Mouse (Mus musculus): ENCODE data around the gene M1ap.

M1ap gene

DNA sequence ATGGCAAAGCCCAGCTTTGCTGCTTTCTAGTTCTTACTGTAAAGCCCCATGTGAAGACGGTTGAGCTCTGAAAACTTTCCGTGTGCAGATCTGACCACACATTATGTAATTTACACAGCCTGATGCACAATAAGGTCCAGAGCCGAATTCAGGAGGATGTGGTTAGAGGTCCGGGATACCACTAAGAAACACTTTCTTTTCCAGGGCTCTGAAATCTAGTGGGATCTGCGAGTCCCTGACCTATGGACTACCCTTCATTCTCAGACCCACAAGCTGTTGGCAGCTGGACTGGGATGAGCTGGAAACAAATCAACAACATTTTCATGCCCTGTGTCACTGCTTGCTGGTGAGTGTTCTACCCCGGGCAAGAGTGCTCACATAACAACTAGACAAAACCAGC is 59.4 kb downstream of the M1ap start:
- no peak for DNase-seq (ENCODE audit: low spot score in 2 of 2)

DNA sequence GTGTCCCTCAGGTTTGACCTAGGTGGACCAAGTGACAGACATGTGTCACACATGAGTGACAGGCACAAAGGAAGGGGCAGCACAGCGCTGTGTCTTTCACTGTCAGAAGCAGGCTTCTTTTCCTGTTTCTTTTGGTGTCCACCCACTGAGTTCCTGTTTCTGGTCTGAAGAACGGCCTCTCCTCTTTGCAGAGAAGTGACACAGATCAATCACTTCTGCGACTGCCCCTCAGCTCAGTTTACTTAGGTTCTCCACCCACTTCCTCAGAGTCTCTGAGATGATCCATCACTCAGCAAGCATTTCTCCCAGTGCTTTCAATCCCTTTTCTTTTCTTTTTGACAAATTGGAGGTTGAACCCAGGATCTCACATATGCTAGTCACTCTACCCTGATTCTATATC is 62.0 kb downstream of the M1ap start:
- no peak for DNase-seq (ENCODE audit: low spot score in 2 of 2)

DNA sequence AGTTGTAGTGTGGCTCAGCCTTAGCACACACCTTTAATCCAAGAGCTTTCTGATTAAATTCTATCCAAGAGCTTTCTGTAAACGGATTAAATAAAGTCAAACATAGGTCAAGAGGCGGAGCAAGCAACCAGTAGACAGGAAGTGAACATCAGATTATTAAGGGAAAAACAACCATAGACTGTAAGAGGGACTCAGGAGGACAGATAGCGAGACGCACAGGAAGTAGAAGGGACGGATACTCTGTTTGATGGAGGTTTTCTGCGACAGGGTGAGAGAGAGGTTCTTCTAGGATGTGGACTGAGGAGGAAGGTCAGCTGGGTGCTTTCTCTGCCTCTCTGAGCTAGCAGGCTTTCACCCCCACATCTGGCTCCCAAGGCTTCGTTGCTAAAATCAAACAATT is 63.3 kb downstream of the M1ap start:
- DNase-seq (ENCODE audit: low spot score in 2 of 2), result no peak

DNA sequence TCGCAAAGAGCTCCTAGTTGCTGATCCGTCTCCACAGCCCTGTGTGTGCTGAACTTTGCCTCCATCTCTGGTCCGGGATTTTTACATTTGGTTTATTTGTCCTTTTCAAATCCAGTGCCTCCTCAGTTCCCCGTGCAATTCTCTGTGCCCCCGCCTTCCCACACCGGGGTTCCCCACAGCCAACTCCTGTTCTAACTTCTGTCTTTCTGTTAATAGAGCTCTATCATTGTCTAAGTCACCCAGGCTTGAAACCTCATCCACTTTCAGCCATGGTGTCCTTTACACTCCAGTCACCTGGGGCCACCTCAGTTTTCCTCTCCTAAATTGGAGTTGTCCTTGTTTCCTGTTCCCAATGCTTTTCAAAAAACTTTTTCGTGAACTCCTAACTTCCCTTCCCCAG is 64.6 kb downstream of the M1ap start:
- no peak for DNase-seq (ENCODE audit: low spot score in 2 of 2)

GRCm38 (mm10) chr6:83011756-83012155 is 65.1 kb downstream of the M1ap start:
- no peak for DNase-seq (ENCODE audit: low spot score in 2 of 2)

GRCm38 (mm10) chr6:83013444-83013843 is 66.7 kb downstream of the M1ap start:
- DNase-seq (ENCODE audit: low spot score in 2 of 2), result no peak

DNA sequence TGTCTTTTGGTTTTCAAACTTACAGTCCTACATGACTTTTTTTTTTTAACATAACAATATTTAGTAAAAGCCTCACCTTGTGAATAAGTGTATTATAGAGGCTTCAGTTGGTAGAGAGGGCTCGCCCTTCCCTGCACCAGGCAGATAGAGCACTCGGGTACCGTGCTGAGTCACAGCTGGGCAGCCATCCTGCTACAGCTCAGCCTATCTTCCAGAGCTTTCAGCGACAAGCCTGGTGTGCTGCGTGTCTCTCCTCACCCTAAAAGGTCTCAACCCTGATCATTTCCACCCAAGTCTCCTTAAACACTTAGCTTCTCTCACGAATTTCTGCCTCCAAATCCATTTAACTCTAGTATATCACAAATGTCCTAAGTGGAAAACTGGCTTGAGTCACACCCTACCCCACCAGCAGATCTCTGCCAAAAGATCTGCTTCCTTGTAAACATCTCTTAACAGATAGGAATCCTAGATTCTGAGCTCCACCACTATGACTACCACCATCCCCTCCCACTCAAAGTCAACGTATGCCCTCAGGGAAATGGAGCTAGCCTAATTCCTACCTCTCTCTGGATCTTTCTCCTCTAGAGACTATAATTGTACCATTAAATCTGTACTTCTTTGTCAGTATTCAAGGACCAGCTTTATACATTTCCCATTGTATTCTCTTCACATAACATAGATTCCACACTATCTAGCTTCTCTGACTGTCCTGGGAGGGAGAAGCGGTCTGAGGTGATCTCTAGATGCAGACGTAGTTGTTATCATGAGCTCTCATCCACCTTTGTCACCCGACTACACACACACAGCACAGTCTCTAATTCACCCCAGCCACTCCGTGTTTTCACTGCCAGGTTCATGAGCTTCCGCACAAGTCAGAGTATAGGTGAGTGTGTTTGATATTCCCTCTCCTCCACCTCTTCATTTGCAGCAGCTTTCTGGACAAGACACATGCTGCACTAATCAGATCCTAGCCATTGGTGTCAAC is 68.1 kb downstream of the M1ap start:
- no peak for DNase-seq (ENCODE audit: low spot score in 2 of 2)

DNA sequence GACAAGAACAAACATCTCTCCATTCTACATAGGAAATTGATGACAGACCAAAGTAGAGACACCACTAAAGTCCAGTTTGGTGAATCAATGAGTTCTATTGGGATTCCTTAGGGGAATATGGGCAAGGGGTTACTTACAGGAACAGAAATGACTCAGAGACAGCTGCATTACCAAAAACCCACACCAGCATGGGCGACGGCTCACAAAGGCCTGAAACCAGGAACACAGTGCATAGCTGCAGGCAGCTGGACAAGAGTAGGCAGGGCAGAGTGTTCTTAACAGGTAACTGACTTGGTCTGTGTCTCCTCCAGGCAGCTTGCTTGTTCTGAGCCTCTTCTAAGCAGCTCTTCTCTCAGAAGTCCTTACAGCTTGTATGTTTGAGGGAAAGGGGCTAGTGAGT is 69.0 kb downstream of the M1ap start:
- DNase-seq (ENCODE audit: low spot score in 2 of 2), result no peak

- no peak for DNase-seq (ENCODE audit: low spot score in 2 of 2)
Observed at GRCm38 (mm10) chr6:83017190-83017589, 70.5 kb downstream of the M1ap start.

DNA sequence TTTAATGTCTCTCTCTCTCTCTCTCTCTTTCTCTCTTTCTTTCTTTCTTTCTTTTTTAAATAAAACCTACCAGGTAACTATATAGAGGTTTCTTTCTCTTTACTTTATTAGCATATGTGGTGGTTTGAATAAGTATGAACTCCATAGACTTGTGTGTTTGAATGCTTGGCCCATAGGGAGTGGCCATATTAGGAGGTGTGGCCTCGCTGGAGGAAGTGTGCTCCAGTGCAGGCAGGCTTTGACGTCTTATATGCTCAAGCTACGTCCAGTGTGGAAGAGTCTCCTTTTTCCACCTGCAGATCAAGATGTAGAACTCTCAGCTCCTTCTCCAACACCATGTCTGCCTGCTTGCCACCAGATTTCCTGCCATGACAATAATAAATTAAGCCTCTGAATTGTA is 72.3 kb downstream of the M1ap start:
- no peak for DNase-seq (ENCODE audit: low spot score in 2 of 2)

DNA sequence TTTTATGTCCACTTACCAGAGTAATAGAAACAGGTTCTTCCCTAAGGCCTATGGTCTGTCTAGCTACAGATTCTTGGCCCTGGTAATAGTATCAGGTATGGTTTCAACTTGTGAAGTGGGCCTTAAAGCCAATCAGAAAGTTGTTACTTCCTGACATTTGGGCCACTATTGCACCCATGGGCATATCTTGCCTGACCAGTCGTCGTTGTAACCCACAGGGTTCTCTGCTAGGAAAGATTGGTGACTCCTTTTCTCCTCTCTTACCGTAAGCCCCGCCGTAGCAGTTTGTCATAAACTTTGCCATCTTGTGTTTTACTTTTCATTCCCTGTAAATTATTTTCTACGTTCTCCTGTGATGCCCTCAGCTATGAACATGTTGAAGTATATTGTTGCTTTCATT is 73.4 kb downstream of the M1ap start:
- no peak for DNase-seq (ENCODE audit: low spot score in 2 of 2)

DNA sequence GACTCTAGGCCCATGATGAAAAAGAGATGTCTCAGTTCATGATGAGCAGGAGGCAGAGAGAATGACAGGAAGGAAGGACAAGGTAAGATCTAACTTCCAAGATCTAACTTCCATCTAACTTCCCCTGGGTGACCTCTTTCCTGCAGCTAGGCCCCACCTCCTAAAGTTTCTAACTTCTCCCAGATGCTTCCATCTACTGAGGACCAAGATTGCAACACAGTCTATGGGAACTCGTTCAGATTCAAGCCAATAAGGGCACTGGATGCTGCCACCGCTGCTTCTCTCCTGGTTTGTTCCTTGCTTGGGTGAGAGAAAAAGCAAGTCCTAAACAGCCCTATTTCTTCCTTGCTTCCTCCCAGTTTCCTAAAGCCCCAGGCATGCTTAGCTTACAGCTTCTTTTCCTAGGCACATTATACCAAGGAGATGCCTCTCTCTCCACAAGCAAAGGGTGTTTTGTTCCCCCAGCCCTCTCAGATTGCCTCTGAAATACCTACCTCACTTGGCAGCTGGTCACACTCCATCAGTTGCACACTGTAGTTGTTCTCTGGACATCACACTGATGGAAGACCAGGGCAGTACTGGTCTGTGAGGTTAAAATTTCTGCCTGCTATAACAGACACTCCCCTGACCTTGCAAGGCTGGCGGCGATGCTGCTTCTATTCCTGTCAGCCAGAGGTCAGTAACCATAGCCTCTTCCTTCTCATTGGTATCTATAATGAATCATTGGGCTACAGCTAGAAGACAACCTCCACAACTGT is 74.3 kb downstream of the M1ap start:
- no peak for DNase-seq (ENCODE audit: low spot score in 2 of 2)

DNA sequence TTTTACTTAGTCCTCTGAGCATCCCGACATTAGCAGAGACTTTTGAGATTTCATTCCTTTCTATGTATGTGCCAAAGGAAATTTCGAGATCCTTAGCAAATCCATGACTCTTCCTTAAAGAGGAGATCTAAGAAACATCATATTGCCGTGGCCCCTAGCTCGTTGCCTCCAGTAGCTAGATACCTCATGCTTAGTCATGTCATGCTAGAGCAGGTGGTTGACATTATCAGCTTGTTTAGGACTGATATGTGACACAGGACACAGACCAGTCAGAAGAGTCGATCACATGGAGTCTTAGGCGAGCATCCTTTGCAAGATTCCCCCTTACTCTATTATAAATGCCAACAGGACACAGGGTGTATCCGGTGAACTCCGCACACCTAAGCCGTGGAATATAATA is 76.3 kb downstream of the M1ap start:
- no peak for DNase-seq (ENCODE audit: low spot score in 2 of 2)

GRCm38 (mm10) chr6:83023786-83024185 is 77.1 kb downstream of the M1ap start:
- no peak for DNase-seq (ENCODE audit: low spot score in 2 of 2)

DNA sequence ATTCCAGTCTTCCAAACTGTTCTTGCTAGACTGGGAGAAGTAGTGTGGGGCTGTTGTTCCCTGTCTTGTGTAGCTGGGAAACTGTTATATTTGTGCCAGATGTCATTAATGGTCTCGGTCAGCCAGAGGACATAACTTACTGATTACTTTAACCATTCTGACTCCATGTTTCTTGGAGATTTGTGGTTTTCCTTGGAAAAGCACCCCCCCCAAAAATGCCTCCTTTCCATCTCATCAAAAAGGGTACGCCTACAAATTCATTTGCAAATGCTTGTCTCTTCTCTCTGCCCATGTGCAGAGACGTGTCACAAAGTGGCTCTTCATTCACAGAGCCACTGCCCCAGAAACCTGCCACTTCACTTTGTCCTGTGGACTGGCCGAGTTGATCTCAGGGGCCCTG is 77.7 kb downstream of the M1ap start:
- DNase-seq (ENCODE audit: low spot score in 2 of 2), result no peak

DNA sequence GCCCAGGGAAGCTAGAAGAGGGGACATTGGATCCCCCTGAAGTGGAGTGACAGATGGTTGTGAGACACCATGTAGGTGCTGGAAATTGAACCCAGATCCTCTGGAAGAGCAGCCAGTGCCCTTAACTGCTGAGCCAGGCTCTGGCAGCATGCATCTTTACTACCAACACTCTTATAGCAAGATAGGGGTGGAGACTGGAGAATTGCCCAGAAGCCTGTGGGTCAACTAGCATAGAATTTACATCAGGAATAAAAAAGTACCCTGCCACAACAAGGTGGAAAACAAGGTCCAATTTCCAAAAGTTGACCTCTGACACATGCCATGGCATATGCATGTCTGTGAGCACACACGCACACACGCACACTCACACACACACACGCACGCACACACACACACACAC is 78.5 kb downstream of the M1ap start:
- no peak for DNase-seq (ENCODE audit: low spot score in 2 of 2)

GRCm38 (mm10) chr6:83027293-83027692 is 80.6 kb downstream of the M1ap start:
- DNase-seq (ENCODE audit: low spot score in 2 of 2), result no peak

- DNase-seq (ENCODE audit: low spot score in 2 of 2), result no peak
Observed at GRCm38 (mm10) chr6:83027706-83028105, 81.0 kb downstream of the M1ap start.

GRCm38 (mm10) chr6:83029777-83030176 is 83.1 kb downstream of the M1ap start:
- DNase-seq (ENCODE audit: low spot score in 2 of 2), result no peak

DNA sequence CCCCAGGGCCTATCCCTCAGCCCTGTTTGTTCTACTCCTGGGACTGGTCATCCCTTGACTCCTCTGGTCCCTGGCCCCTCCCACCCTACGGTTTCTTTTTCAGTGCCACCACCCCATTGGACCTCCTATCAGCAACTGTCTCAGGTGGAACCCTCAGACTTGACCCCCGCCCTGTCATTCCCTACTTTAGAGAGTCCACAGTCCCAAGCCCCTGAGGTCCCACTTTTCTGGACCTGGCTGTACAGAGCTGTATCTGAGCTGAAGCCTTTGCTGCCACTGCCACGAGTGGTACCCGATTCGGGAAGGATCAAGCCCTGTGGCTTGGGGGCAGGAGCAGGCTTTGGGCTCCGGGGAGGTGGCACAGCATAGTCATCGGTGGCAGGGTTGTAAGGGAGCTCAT is 84.4 kb downstream of the M1ap start:
- no peak for DNase-seq (ENCODE audit: low spot score in 2 of 2)

DNA sequence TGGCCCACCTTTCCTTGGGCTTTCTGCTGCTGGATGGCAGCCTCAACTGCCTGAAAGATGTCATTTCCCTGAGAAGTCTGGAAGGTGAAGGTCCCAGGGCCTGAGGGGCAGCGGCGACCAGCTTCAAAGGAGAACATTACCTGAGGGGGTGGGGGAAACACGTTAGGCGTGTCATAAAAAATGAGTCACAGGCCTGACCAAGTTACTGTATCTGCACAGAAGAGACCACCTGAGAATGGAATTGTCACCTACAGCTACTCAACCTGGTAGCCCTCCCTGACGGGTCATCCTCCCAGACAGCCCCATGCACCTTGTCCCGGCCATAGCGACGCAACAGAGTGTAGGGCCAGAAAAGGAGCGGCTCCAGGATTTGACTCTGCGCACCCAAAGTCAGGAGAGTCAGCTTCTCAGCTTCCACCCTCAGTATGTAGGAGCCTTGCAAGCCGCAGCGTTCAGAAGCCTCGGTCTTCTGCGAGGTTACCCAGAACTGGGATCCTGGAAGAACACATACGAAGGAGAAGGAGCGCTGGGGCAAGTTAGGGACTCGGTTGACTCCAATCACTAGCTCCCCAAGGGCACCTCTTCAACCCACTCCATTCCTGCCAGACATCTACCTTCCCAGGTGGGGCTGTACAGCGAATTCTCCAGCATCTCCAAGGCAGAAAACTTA is 85.4 kb downstream of the M1ap start:
- DNase-seq (ENCODE audit: low spot score in 2 of 2), result no peak

GRCm38 (mm10) chr6:83032769-83033191 is 86.1 kb downstream of the M1ap start:
- DNase-seq (ENCODE audit: low spot score in 2 of 2), result no peak
